Mouse (Mus musculus) cortical plate, adult 2 months (tissue): ENCODE measurements at regions not wholly inside any gene's neighbourhood (a gene's known extent, or its start where the extent isn't known, plus 50 kb on each side); places are given as distances from the start of the nearest gene placed in this dataset.
A peak's percentile ranks its signal among the peaks of the same experiment; 100 is the strongest.
"Not testable (repeated sequence)": the region's sequence is repeated elsewhere in the genome, so short reads cannot be mapped to it uniquely, and the experiment has no call there.

ENCODE experiments used
- H3K27ac ChIP-seq: fragments of 200-500 bp; 2 replicates; pipeline ENCODE4 v1.5.1; 2012; ENCODE audit warnings: low read length, control low read depth, inconsistent platforms; ENCODE audit not compliant: insufficient read depth
- H3K4me1 ChIP-seq: fragments of 200-500 bp; 2 replicates; pipeline ENCODE4 v1.6.1; 2011; ENCODE audit warnings: low read length; ENCODE audit not compliant: control insufficient read depth, insufficient read depth
- H3K4me3 ChIP-seq: fragments of 200-500 bp; 2 replicates; pipeline ENCODE4 v1.5.1; 2011; ENCODE audit warnings: mild to moderate bottlenecking, low read length, control low read depth; ENCODE audit not compliant: insufficient read depth
- CTCF ChIP-seq: fragments of 200-500 bp; IDR thresholded peaks from 2 replicates; pipeline ENCODE4 v1.5.1; 2011; ENCODE audit warnings: mild to moderate bottlenecking, control low read depth, low read length; ENCODE audit not compliant: insufficient read depth; ENCODE audit errors: extremely low read depth
- POLR2A ChIP-seq: fragments of 200-500 bp; IDR thresholded peaks from 2 replicates; pipeline ENCODE4 v1.6.1; 2011; ENCODE audit warnings: mild to moderate bottlenecking, low read length, control low read depth; ENCODE audit not compliant: insufficient read depth; ENCODE audit errors: extremely low read depth

DNA sequence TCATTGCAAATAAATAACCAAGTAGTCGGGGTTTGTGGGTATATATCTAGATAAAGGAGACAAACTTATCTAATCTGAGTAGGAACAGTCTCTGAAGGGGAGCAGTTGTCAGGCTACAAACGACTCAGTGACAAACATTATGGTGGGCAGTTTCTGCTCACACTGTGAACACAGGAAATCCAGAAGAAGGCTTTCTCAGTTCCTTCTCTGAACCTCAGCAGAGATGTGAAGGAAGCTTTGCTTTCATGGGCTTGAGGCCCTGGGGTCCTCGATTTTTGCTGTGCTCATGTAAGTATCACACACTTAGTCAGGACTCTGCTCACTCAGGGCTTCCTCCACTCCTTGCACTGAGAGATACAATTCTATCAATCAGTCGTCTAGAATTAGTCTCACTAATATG lies 994.7 kb upstream of the Foxg1 start:
- TF ChIP-seq CTCF: no peak
- TF ChIP-seq POLR2A: no peak
- no peaks in the 10 kb centered on the region for H3K4me1 ChIP-seq
- no peak overlapping the region for H3K27ac ChIP-seq
- no peak overlapping the region for H3K4me3 ChIP-seq

DNA sequence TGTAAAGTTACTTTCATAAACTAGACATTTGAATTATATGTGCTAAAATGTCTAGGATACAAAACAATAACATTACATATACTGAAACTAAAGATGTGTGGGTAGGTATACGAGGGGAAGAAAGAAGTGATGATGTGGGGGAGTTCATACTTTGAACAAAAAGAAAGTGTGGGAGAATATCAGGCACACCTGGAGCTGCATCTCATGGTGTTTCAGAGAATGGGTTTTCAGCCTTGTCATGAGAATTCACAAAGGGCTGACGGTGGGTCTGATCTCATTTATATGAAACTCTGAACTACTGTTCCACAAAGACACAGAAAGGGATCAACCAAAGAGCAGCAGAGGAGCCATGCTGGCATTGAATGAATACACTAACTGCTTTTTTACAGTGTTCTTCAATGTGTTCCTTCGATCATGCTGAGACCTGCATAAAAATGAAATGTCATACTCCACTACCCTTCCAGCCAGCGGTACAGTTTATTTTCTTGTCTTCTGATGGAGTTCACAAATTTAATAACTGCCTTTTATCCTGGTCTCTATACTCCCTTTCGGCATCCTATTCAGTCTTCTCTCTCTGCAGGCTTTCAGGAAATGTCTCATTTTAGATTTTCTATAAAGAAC lies 994.2 kb upstream of the Foxg1 start:
- H3K27ac ChIP-seq: no peak overlapping the region
- TF ChIP-seq CTCF (no peak), POLR2A (no peak)
- no peak overlapping the region for H3K4me3 ChIP-seq
- H3K4me1 ChIP-seq: no peaks in the 10 kb centered on the region

DNA sequence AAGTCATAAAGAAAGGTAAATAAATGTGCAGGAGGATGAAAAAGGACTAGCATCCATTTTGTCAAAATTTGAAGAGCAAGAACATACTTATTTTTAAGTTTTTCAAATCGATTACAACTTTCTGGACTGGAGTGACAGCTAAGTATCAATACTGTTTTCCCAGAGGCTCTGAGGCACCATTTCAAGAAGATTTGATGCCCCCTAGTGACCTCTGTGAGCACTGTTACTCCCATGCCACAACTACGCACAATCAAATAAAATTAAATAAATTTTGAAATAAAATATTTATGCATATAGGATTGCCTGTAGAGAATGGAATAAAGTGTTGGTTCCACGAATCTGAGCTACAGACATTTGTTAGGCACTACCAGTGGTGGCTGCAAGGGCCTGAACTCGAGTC lies 991.5 kb upstream of the Foxg1 start:
- TF ChIP-seq POLR2A (no peak), CTCF (peak; percentile 26; the same call in 1 of the 2 replicates)
- Histone ChIP-seq H3K4me1 (no peaks in the 10 kb centered on the region), H3K4me3 (no peak overlapping the region), H3K27ac (no peak overlapping the region)

- Histone ChIP-seq H3K4me3 (no peak overlapping the region), H3K4me1 (no peaks in the 10 kb centered on the region), H3K27ac (no peak overlapping the region)
- TF ChIP-seq CTCF: no peak
- no peak for TF ChIP-seq POLR2A
These were observed 943.0 kb upstream of the Foxg1 start for GRCm38 (mm10) chr12:48439333-48440046.

GRCm38 (mm10) chr12:48448719-48449118 lies 933.7 kb upstream of the Foxg1 start:
- not testable (repeated sequence) for H3K27ac ChIP-seq, H3K4me1 ChIP-seq, H3K4me3 ChIP-seq

DNA sequence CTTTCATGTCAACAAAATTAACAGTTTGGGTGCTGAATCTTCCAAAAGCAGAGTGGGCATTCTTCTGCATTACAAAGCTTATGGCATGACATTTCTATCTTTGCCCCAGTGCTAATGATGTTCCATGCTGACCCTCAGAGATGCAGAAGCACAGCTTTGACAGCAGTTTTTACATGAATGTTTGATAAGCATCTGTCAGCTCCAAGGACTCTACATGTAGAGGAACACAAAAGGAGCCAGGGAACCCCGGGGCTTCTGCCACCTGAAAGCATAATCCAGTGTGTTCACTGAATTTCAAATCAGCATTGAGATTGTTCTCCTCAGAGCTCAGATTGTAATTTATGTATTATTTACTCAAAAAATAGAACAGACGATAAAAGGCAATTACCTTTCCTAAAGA lies 920.1 kb upstream of the Foxg1 start:
- no peak overlapping the region for H3K27ac ChIP-seq
- no peak overlapping the region for H3K4me3 ChIP-seq
- H3K4me1 ChIP-seq: no peaks in the 10 kb centered on the region
- no peak for TF ChIP-seq CTCF
- no peak for TF ChIP-seq POLR2A

GRCm38 (mm10) chr12:48500735-48501134 lies 881.7 kb upstream of the Foxg1 start:
- no peak overlapping the region for H3K4me3 ChIP-seq
- TF ChIP-seq CTCF: no peak
- TF ChIP-seq POLR2A: no peak

DNA sequence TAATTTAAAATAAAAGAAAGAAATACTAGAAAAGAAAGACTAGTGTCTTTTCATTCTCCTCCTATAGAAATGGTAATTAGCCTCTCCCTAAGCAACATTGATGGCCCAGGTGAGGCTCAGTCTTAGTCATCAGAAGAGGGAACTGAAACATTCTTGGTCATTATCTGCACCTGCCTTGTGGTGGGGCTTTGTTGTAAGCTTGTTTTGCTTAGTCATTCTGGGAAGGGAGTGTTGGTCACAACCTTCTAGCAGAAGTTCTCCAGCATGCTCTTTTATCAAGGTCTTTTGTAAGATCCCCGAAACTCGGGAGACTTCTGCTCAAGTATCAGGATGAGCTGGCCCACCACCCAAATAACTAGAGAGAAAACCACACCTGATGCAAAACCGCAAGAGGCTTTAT lies 870.9 kb upstream of the Foxg1 start:
- no peak for TF ChIP-seq POLR2A
- no peak for TF ChIP-seq CTCF
- H3K27ac ChIP-seq: no peak overlapping the region

More at GRCm38 (mm10) chr12:48500735-48501134, 881.7 kb upstream of the Foxg1 start:
- no peaks in the 10 kb centered on the region for H3K4me1 ChIP-seq
- H3K27ac ChIP-seq: no peak overlapping the region

DNA sequence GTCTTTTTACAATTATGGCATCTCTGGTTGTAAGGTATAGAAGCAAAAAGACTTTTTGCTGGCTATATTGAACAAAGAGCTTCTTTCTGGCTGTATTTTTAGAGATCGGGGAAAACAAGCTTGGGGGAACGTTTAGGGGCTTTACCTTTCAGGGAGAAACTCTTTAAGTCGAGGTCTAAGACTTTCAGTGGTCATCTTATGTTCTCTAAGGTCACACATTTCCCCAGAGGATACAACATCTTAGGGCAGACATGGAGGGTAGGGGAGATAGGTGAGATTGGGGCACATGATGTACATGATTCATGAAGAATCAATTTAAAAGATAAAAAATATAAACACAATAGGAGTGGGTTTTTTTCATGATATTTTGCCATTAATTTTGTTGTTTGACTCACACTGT lies 870.2 kb upstream of the Foxg1 start:
- no peak overlapping the region for H3K4me3 ChIP-seq
- TF ChIP-seq CTCF: no peak
- no peak for TF ChIP-seq POLR2A
- no peaks in the 10 kb centered on the region for H3K4me1 ChIP-seq
- H3K27ac ChIP-seq: no peak overlapping the region

More for the DNA sequence above, 870.9 kb upstream of the Foxg1 start:
- Histone ChIP-seq H3K4me3 (no peak overlapping the region), H3K4me1 (no peaks in the 10 kb centered on the region)

- TF ChIP-seq CTCF: no peak
- TF ChIP-seq POLR2A: no peak
- Histone ChIP-seq H3K4me1 (no peaks in the 10 kb centered on the region), H3K27ac (no peak overlapping the region), H3K4me3 (no peak overlapping the region)
These were observed 860.5 kb upstream of the Foxg1 start for GRCm38 (mm10) chr12:48521996-48522395.

GRCm38 (mm10) chr12:48559690-48560089 lies 822.8 kb upstream of the Foxg1 start:
- not testable (repeated sequence) for H3K4me1 ChIP-seq, H3K27ac ChIP-seq, H3K4me3 ChIP-seq
